Mouse (Mus musculus) WW6 (cell line): ENCODE data around the gene Srbd1.

Source experiments
- DNase-seq: peaks from one replicate; pipeline ENCODE4 v3.0.0-alpha.2; 2013; ENCODE audit warnings: low read depth, low spot score

Gene Srbd1

GRCm38 (mm10) chr17:86145079-86145951 is at the start of gene Srbd1:
Gene Srbd1 (minus strand): TSS chr17:86145175.
- peak; percentile 75 for DNase-seq

DNA sequence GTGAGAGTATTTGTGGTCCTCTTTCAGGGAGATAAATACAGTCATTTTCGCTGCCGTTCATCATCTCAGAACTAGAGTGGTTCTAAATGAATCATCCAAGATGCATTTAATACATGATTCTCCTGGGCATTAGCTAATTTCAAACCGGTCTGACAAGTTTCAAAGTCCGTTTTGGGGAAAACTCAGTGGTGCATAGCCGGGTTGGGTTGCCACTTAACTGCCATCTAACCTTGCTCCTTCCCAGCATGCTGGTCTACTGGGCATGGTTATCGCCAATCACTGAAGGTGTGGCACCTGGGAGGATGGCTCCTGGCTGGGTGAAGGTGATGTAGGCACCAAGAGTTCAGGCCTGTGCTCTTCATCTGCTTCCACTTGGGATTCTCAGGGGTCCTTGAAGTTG is 49.0 kb upstream of the Srbd1 start:
- DNase-seq = no peak

DNA sequence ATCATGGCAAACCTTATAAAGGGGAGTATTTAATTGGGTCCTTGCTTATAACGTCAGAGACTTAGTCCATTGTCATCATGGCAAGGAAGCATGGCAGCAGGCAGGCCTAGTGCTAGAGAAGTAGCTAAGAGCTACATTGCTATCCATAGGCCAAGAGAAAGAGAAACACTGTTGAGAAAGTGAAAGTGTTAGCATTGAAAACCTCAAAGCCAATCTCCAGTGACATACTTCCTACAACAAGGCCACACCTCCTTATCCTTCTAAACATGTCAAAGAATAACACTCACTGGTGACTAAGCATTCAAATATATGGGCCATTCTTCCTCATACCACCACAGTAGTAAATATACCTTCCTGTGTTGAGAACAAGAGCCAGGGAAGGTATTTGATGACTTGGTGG is 42.8 kb upstream of the Srbd1 start:
- DNase-seq = no peak

GRCm38 (mm10) chr17:86185584-86185983 is 40.6 kb upstream of the Srbd1 start:
- DNase-seq = no peak

GRCm38 (mm10) chr17:86184552-86185209 is 39.7 kb upstream of the Srbd1 start:
- no peak for DNase-seq

DNA sequence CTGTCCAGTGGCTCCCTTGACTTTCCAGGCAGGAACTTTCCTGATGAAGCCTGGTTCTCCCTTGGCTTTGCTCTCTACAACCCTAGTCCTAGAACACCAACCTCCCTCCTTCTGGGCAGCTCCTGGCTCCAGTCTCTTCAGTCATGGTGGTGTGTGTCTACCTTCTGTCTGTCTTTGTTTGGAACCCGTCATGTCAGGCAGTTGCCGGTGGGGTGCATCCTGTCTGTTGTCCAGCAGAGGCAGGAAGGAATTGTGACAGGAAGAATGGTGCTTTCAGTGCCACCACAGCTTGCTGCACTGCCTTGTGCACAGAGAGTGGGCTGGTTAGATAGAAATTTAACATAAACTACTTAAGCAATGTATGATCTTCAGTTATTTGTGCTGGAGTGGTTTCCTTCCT is 38.8 kb upstream of the Srbd1 start:
- DNase-seq = no peak

DNA sequence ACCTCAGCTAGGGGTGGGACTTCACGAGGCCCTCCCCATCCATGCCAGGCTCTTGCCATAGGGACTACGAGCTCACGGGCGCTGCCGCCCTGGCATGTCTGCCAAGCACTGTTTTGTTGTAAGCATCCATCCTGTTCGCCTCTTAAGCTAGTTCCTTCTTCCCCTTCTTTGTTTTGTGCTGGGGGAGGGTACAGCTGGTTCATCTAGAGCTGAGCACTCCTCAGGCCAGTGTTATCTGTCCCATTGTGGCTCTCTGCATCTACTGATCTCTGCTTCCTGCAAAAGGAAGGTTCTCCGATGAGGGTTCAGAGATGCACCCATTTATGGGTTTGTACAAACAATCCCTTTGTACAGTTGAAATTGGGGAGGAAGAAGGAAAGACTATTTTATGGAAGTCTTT is 31.7 kb upstream of the Srbd1 start:
- no peak for DNase-seq

DNA sequence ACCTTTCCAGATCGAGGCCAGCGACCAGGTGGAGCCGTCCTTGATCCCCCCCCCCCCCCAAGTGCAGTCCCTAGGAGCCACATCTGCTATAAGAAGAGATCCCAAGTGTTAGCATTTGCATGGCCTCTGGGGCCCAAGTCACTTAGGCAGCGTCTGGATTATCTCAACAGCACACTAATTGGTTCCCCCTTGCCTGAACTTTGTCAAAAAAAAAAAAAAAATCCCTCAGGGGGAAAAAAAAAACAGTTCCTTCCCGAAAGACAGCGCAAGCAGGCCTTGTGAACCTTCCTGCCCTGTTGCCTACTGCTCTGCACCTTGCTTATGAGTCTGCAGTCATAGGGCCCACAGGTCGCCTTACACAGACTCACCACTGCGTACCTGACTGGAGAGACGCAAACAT is 30.5 kb upstream of the Srbd1 start:
- DNase-seq = no peak

DNA sequence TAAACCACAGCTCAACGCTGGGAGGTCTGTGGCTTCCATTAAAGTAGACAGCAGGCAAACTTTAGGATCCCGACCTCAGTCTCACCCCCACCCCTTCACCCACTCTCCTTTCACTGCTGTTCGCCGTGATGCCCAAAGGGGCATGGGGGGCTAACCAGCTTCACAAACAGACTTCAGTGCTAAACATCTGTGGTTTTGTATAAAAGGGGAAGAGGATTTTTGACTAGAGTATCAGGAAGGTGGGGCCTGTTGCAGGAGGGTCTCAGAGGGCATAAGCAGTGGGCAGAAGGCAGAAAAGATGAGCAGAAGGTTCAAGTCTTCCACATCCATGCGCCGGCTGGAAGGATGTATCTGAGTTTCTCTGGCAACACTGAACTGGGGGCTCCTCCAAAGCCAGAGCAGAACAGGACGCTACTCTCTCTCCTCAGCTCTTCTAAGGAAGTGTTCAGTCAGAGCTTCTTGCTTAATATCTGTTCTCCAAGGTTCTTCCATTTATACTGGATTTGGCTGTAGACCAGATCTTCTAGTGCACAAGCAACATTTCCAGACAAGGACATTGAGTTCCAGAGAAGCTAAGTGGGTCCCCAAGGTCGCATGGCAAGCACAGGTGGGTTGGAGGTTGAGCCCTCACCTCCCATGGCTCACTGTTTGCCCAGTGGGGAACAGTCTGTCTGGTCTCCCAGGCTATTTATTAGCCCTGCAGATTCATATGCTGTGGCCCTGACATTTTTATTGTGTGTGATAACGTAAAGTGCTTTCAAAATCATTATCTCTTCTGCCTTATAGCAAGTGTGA is 25.4 kb upstream of the Srbd1 start:
- no peak for DNase-seq

GRCm38 (mm10) chr17:86169092-86169491 is 24.1 kb upstream of the Srbd1 start:
- DNase-seq = no peak

- DNase-seq = no peak
These were observed 23.4 kb upstream of the Srbd1 start for GRCm38 (mm10) chr17:86168231-86168981.

DNA sequence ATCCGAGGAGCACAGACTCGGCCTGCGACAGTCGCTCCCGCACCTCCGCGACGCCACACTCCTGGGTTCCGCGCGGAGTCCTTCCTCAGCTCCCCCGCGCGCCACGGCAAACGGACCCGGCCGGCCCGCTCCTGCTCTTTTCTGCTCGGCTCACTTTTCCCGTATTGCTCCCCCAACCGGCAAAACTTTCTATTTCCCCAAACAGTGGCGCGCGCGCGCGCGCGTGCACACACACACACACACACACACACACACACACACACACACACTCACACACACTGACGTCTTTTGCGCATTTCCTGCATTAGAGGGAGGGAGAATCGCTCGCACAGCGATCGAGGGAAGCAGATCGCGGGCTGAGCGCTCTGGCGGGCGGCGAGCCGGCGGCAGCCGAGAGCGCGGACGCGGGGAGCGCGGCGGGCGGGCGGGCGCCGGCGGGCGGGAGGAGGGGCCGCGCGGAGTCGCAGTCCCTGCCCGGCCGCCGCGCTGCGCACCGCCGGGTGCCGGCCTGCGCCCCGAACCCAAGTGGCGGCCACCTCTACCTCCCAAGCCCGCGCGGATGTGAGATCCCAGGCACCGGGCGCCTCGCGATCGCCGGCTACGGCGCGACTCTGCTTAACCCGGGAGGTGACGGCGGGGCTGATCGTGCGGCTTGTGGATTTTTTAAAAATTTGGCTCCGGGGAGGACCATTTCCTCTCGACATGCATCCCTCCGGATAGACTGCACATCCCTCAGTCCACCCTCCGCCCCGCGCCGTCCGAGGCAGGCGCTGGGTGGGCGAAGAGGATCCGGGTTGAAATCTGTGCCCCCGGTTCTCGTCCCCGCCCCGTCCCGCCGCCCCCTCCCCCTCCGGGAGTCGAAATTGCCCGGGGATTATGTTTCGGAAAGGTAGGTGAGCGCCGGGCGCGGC is 22.6 kb upstream of the Srbd1 start, which contains the start of gene Prkce:
TSS of gene Prkce (plus strand) at position 466 of the 911 bp plus-strand sequence.
- peak; percentile 53 for DNase-seq

- peak; percentile 36 for DNase-seq
These were observed 21.8 kb upstream of the Srbd1 start for GRCm38 (mm10) chr17:86166567-86167319.

DNA sequence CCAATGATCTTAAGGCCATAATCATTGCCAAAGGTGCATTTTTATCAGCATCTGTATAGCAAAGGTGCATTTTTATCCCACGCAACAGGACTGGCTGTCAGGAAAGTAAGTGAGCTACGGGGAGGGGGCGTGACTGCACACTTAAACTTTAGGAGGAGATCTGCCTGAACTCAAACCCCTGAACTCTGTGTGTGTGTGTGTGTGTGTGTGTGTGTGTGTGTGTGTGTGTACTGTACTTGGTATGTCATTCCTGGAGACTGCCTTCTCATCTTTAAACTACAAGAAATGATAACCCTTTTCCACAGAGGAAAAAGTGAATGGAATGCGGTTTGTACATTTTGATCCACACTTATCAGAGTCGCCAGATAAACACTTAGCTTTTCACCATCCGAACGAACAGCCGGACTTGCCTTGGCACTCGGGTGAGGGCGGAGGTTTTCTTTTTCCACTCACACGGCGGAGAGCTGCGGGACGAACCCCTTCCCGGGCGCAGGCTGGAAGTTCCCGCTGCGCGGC is 21.1 kb upstream of the Srbd1 start:
- DNase-seq = no peak

GRCm38 (mm10) chr17:86164416-86164815 is 19.4 kb upstream of the Srbd1 start:
- DNase-seq = no peak

DNA sequence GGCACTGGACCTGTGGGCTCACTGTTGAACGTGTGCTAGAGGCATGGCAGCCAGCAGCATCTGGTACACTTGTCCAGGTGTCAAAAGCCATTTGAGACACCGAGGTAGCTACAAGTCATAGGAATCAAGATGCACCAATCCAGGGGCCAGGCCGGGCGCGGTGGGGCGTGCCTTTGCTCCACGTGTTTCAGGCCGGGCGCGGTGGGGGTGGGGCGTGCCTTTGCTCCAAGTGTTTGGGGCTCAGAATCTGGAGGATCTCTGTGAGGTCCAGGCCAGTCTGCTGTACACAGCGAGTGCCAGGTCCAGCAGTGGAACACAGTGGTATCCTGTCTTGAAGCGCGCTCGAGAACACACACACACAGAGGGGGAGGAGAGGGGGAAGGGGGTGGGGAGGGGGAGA is 17.7 kb upstream of the Srbd1 start:
- no peak for DNase-seq

DNA sequence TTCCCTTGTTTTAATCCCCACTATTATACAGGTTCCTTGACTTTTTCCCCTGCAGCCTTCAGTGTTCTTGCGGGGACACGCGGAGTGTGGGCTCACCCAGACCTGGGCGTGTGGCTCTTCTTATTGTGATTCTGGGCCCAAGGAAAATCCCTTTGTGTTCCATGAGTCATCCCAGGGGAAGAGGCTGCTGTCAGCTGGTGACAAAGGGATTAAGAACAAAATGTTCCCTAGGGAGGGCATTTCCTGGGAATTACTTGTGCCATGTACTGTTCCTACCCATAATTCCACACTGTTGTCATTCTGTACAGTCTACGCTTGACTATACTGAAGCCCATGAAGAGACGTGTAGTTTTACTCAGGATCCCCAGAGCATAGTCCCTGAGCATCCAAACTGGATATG is 12.0 kb upstream of the Srbd1 start:
- DNase-seq = no peak

DNA sequence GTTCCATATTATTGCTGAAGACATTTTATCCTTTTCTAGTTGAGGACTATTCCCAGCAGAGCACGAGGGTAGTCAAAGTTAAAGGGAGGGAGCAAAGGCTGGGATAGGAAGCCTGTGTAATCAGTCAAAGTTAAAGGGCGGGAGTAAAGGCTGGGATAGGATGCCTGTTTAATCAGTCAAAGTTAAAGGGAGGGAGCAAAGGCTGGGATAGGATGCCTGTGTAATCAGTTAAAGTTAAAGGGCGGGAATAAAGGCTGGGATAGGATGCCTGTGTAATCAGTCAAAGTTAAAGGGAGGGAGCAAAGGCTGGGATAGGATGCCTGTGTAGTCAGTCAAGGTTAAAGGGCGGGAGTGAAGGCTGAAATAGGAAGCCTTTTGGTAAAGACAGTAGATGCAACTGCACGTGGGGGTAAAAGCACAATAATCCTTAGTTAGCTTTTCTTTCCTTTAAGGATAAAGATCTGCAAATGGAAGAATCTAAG is 5.9 kb upstream of the Srbd1 start:
- DNase-seq = peak; percentile 72

- peak; percentile 60 for DNase-seq
These were observed 4.8 kb upstream of the Srbd1 start for GRCm38 (mm10) chr17:86149726-86150125.
